Mouse (Mus musculus) effector memory CD4-positive, alpha-beta T cell, adult 7 months (primary cell): ENCODE measurements around the gene Tnfsf10. TPM values are rescaled to one million over a fixed set of nuclear protein-coding genes. Genes with fewer than 3 reads are reported as not detected.

Experiments
- polyA plus RNA-seq: library from polyadenylated mRNA; unstranded; fragments of 100-300 nt; shearing (Covaris generic); gene quantifications from one replicate; pipeline ENCODE4 v1.2.1, GENCODE M21; 2017

The Tnfsf10 gene
- polyA plus RNA-seq: 4.5 TPM

GRCm38 (mm10) chr3:27316559-27317287 lies at the start of gene Tnfsf10:
Gene Tnfsf10, plus strand, starts transcription at chr3:27317028.

GRCm38 (mm10) chr3:27371276-27371621 lies 54.4 kb downstream of the Tnfsf10 start, which contains the start of gene Ghsr:
Gene Ghsr, plus strand, starts transcription at chr3:27371351.

Other genes with a start within 250 kb of the Tnfsf10 start
- gene Ect2, start 163.2 kb upstream of the Tnfsf10 start, polyA plus RNA-seq: 3.1 TPM
- gene Nceh1, start 134.1 kb upstream of the Tnfsf10 start, polyA plus RNA-seq: 15.7 TPM
- gene Ghsr, start 54.3 kb downstream of the Tnfsf10 start, polyA plus RNA-seq: not detected